Mouse (Mus musculus) forebrain, embryonic 15.5 days (tissue): ENCODE data around the gene Mterf1a. TPM values are rescaled to one million over a fixed set of nuclear protein-coding genes. Genes with fewer than 3 reads are reported as not detected.

ENCODE experiments used
- polyA plus RNA-seq: library from polyadenylated mRNA; unstranded; fragments of >200 nt; fragmentation: Nextera tagmentation; extraction: Ambion mirVana; gene quantifications from 2 replicates; pipeline ENCODE4 v1.2.1, GENCODE M21; 2015

Mterf1a gene
- polyA plus RNA-seq, 1 experiment from 2014 or later: 9.3 TPM

Other genes starting within 250 kb of the Mterf1a start
- gene Tmbim7, start 242.8 kb downstream of the Mterf1a start, polyA plus RNA-seq: not detected in 2 replicates
- gene Gatad1, start 236.7 kb downstream of the Mterf1a start, polyA plus RNA-seq: 58.6 and 59.9 TPM in 2 replicates
- 20.1 and 20.9 TPM in 2 replicates for gene Ankib1, start 91.0 kb downstream of the Mterf1a start, polyA plus RNA-seq
- 68.9 and 70.3 TPM in 2 replicates for gene Krit1, start 90.7 kb downstream of the Mterf1a start, polyA plus RNA-seq
- 0.11 and 0.18 TPM in 2 replicates for gene Lrrd1, start 48.8 kb downstream of the Mterf1a start, polyA plus RNA-seq
- 397 and 434 TPM in 2 replicates for gene Akap9, start 34.1 kb upstream of the Mterf1a start, polyA plus RNA-seq
- 118 and 128 TPM in 2 replicates for gene Cyp51, start 210.8 kb upstream of the Mterf1a start, polyA plus RNA-seq